Mouse (Mus musculus): Measurements from ENCODE around the gene Trim2. TPM values are rescaled to one million over a fixed set of nuclear protein-coding genes. Genes with fewer than 3 reads are reported as not detected.

The Trim2 gene
- total RNA-seq, 2 experiments from 2014 or later = 409 to 447 TPM

DNA sequence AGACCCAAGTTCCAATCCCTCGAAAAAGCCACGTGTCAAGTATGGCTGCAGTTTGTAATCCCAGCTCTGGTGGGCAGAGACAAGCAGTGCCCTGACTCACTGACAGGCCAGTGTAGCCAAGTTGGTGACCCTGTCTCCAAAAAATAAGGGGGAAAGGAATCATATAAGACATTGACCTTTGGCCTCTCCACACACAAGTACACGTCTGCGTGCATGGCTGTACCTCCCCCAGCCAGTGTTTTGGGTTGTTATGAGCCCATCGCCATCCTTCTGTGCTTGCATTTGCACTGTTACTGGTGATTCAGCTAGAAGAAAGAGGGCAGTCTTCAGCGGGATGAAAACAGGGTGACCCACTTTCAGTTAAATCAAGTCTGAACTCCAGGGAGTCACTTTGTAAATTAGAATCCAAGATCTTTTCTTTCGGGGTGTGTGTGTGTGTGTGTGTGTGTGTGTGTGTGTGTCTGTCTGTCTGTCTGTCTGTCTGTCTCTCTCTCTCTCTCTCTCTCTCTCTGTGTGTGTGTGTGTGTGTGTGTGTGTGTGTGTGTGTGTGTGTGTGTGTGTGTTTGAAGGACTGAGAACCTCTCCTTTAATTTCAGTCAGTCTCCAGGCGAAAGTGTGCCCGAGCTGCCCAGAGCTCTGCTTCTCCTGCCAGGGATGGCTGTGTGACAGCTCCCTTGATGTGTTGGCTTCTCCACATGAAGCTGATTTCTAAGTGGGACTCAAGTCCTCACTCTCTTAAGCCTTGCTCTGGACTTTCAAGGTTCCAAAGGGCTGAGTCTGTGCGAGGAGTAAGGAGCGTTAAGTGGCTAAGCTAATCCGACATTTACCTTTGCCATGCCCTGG lies 89.3 kb downstream of the Trim2 start:
- Histone ChIP-seq H3K27ac (peak overlapping the region; percentile 89), H3K4me3 (peak overlapping the region; percentile 70)
- no peak for DNase-seq (ENCODE audit: low spot score in 2 of 2)
- TF ChIP-seq CTCF (conservative IDR thresholded peaks at IDR 0.05) = peak; percentile 23; the same call in 1 of the 2 replicates

DNA sequence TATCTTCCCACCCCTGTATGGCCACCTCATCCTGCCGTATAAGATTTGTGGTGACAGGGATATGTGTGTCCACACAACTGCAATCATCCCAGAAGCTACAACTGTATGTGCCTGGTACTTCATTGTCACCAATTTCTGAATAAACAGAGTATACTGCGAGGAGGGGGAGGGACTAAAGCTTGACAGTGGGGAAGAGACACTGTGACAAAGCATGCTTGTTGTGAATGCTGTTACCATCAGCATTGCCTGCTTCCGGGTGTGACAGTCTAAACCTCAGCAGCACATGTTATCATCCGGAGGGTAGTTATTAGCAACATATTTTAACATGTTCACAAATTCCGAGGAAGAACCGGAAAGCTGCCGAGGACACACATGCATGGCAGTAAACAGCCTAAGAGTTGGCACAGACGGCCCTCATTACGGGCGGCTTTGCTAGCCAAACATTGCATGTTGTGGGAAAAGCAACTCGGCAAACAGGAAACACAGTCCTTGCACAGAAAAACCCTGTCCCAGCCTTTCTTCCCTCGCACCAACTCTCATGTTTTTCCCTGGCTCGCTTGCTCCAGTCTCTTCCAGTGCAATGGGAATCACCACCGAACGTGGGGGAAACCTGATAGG lies 90.8 kb downstream of the Trim2 start:
- no peak for TF ChIP-seq CTCF (conservative IDR thresholded peaks at IDR 0.05)
- H3K27ac ChIP-seq = peak overlapping the region; percentile 85
- no peak for DNase-seq (ENCODE audit: low spot score in 2 of 2)
- peak overlapping the region; percentile 36 for H3K4me3 ChIP-seq

DNA sequence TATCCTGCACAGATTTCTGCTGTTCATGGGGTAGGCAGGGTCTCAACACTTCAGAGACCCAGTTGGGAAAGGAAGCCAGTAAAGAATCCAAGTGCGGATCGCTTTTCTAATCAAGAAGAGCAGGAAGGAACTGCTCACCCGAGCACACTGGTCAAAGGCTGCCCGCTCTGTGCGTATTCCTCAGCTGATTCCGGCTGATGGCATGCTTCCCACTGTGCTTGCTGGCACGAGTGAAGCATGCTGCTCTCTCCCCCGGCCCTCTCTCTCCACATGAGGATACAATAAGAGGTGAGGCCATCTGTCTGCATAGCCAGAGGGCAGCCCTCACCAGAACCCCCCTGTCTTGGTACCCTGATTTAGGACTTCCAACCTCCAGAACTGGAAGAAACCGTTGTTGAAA lies 91.4 kb downstream of the Trim2 start:
- no peak for TF ChIP-seq CTCF (conservative IDR thresholded peaks at IDR 0.05)
- Histone ChIP-seq H3K4me3 (peak overlapping the region; percentile 36), H3K27ac (peak overlapping the region; percentile 85)
- DNase-seq (ENCODE audit: low spot score in 2 of 2) = no peak

DNA sequence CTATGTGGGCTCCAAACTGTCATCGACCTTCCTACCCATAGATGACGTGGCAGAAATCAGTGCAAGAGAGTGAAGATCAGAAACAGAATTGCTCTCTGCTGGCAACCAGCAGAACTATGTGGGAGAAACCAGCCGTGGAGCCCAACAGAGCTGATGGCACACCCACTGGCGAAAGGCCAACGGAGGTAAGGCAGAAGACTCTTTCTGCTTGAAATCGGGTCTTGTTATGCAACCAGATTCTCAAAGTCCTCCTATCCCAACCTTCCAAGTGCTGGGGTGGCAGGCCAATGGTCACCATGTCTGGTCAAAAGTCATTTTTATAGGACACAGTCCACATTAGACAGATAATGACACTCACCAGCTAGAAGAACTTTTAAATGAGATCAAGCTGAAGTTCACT lies 92.2 kb downstream of the Trim2 start:
- Histone ChIP-seq H3K27ac (peak overlapping the region; percentile 85), H3K4me3 (peak overlapping the region; percentile 22; the same call in 1 of the 2 replicates)
- DNase-seq (ENCODE audit: low spot score in 2 of 2) = peak in 1 of 2 experiments; percentile 65
- TF ChIP-seq CTCF (conservative IDR thresholded peaks at IDR 0.05) = no peak

DNA sequence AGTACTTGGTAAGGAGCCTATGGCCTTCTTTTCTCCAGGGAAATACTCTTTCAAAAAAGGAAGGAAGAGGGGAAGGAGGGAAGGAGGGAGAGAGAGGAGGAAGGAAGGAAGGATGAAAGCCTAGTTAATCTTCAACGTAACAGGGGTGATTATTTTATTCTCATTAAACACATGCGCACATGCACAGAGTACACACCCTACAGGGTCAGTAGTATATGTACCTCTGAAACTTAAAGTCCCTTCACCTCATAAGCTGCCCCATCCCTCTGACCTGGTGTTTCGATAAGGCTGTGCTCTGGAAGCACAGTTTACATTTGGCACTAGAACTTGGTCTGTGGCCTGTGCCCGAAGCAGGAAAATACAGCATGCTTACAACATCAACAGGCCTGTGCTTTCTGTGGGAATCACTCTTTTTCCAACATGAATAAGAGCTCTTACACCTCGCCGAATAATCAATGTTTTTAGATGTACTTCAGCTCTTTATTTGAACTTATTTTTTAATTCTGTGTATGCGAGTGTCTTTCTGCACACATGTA lies 95.3 kb downstream of the Trim2 start:
- Histone ChIP-seq H3K4me3 (no peak overlapping the region), H3K27ac (peak overlapping the region; percentile 15)
- no peak for DNase-seq (ENCODE audit: low spot score in 2 of 2)
- TF ChIP-seq CTCF (conservative IDR thresholded peaks at IDR 0.05) = no peak

DNA sequence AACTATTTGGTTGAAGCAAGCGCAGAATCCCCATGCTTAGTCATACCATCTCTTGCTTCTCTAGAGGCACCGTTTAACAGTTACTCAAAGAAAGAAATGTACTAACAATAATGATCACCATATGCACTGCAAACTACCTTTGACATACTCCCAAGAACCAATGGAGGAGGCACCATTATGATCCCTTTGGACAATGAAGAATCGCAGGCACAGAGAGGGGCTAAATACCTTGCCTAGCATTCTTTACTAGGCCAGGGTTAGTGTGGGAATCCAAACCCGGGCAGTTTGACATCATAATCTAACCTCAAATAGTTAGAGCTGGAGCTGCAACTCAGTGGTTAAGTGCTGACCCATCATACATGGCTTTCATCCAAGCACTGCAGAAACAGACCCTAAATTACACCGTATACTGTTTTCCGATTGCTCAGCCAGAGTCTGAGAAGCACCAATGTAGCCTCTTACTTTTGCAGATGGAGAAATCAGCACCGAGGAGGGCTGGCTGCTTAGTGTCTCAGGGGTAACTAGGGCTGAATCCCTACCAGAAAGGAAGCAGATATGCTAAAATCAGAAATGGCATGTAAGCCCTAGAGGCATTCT lies 97.7 kb downstream of the Trim2 start:
- DNase-seq (ENCODE audit: low spot score in 2 of 2) = no peak
- Histone ChIP-seq H3K27ac (peak overlapping the region; percentile 80), H3K4me3 (no peak overlapping the region)
- TF ChIP-seq CTCF (conservative IDR thresholded peaks at IDR 0.05) = no peak

DNA sequence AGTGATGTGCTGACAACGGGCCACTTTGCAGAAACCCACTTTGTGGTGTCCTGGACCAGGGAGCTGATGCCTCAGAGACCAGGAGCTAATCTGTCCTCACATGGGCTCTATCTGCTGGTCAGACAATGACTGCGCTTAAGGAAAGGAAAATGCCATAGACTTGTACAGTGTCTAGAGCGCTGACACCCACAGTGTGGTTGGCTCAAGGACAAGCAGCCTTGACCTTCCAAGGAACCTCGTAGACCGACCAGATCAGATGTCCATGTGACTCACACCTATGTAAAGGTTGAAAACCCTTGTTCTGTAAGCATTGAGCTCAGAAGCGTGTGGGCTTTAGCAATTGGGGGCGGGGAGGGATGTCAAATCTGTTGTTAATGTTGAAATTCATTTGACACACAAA lies 98.2 kb downstream of the Trim2 start:
- no peak for DNase-seq (ENCODE audit: low spot score in 2 of 2)
- TF ChIP-seq CTCF (conservative IDR thresholded peaks at IDR 0.05) = no peak
- H3K4me3 ChIP-seq = no peak overlapping the region

DNA sequence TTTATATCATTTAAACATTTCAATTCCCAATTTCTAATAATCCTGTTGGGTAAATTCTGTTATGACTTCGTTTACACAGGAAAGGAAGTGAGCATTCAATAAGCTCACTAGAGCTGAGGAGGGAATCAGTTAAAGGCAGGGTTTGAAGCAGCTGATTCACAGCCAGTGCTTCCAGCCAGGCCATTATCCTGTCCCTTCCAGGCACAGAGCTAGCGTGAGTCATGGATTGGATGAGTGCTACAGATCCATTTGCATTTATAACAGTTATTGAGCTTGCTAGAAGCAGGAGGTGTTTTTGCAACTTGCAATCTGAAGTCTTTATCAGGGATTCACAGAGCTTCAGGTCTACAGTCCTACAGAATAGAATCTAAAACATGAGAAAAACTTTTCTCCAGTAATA lies 99.3 kb downstream of the Trim2 start:
- no peak for DNase-seq (ENCODE audit: low spot score in 2 of 2)
- H3K4me3 ChIP-seq = no peak overlapping the region
- peak overlapping the region; percentile 80 for H3K27ac ChIP-seq
- no peak for TF ChIP-seq CTCF (conservative IDR thresholded peaks at IDR 0.05)

More for the DNA sequence above, 98.2 kb downstream of the Trim2 start:
- H3K27ac ChIP-seq = peak overlapping the region; percentile 80

DNA sequence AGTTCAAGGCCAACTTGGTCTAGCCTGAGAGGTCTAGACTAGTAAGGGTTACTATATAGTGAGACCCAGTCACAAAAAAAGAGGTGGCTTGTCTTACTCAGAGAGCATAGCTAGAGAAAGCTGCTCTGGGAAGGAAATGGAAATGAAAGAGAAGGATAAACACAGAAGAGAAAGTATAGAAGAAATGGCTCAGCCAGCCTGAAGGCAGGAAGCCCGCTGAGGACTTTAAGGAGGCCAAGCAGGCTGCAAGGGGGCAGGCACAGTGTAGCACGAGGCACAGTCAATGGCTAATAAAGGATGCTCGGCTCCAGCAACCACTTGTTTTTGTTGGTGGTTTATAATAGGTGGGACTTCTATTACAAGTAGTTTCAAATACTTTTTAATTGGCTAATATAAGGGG lies 100.6 kb downstream of the Trim2 start:
- no peak for DNase-seq (ENCODE audit: low spot score in 2 of 2)
- no peak for TF ChIP-seq CTCF (conservative IDR thresholded peaks at IDR 0.05)
- Histone ChIP-seq H3K27ac (peak overlapping the region; percentile 80), H3K4me3 (no peak overlapping the region)

DNA sequence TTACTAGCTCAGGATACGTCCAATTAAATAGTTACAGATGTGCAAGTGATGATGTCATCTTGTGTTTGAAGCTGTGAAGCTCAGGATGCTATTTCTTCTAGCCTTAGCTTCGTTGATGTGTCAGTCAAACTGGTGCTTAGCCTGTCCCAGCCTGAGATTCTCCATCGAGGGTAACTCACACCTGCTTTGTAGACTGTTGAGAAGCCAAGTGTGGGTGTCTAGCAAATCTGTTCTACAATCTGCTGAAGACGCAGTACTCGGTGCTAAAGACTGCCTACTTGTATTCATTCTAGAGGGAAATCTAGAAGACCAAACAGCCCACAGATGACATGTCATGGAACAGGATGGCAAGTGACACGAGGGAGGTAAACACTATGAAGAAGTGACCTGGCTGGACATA lies 101.0 kb downstream of the Trim2 start:
- peak in 1 of 2 experiments; percentile 73 for DNase-seq (ENCODE audit: low spot score in 2 of 2)
- H3K27ac ChIP-seq = peak overlapping the region; percentile 80
- TF ChIP-seq CTCF (conservative IDR thresholded peaks at IDR 0.05) = no peak
- H3K4me3 ChIP-seq = no peak overlapping the region

DNA sequence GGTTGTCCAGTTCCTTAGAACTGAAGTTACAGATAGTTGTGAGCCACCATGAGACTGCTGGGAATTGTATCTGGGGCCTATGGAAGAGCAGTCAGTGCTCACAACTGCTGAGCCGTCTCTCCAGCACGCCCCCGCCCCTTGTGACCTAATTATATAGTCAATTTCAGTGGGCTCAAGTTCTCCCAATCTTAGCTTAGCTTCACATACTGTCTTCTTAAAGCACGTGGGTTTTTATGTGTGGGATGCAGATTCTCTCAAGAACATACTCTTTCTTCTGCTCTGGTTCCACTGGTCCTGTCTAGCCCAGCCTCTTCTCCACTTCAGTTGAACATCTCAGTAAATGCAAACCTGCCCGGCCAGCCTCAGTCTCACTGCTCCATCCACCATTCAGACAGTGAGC lies 102.0 kb downstream of the Trim2 start:
- Histone ChIP-seq H3K4me3 (no peak overlapping the region), H3K27ac (peak overlapping the region; percentile 80; the same call in 1 of the 2 replicates)
- no peak for DNase-seq (ENCODE audit: low spot score in 2 of 2)
- TF ChIP-seq CTCF (conservative IDR thresholded peaks at IDR 0.05) = no peak

DNA sequence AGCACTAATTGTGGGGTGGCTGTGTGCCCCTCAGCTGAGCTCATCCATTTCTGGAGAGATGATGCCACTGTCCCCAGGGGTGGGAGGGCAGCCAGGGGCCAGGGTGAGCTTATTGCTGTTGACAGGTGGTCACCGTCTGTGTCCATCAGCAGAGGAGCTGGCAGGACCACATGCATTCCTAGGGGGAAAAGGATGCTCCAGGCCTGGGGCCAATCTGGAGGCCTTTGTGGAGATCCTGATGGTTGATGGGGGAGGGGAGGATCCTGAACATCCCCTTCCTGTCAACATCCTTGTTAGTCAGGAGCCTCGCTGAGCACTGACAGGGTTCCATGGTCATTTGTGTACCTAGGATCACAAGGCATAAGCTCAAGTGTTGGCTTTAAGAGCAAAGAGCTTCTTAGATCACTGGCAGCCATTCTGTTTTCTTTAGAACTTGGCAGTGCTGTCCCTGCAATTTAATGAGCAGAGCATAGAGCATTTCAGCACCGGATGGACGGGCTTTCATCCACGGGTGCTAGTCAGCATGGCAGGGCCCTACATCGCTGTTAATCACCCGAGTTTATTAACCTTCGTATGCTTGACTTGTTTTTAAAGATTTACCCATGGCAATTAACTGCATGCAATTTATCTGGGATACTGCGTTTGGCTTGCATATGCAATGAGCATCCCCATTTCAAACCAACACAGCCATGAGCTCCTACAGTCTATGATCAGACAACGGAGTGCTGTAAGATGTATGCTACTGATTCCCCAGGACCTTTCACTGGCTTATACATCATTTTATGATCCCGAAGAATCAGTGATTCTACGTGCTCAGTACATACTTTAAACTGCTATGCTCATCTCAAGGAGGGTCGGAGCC lies 105.9 kb downstream of the Trim2 start:
- Histone ChIP-seq H3K4me3 (no peak overlapping the region; the same call in 1 of the 2 replicates), H3K27ac (peak overlapping the region; percentile 76)
- DNase-seq (ENCODE audit: low spot score in 2 of 2) = no peak
- TF ChIP-seq CTCF (conservative IDR thresholded peaks at IDR 0.05) = no peak
